In the genomic region with DNA sequence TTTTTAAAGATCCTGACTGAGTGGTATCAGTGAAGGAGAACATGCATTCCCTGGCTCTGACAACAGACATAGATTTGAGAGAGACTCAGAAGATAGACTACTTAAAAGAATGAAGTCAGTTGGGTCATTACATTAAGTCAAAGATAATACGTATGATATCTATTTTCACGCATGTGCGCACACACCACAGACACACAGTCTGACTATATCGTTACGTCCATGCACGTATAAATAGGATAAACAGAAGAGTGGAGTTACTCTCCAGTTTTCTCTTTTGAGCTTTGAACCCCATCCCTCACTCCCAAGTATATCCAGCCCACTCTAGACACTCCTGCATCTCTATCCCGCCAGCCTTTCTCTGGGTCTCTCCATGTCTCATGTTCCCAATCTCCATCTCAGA, we compare ENCODE assay signal across 15 mouse cellular contexts. TPM values are rescaled to one million over a fixed set of nuclear protein-coding genes. Genes with fewer than 3 reads are reported as not detected.
"Had no signal": no experiment of that assay in that cellular context is flagged by ENCODE, and none has a peak within 500 bp of the region (broad histone marks: within the 10 kb centered on the region; RNA-seq: fewer than 3 reads in every experiment).

No protein-coding gene starts in this region.

- DNase-seq: lung, embryonic 14.5 days; lung, postnatal 10 days; lung, postnatal 4 days; right cerebral cortex, postnatal 14 days; thymus, adult 2 months; thymus, postnatal 25 days; thymus, postnatal 4 days had no signal

- ATAC-seq: midbrain, embryonic 15.5 days had no signal

- H3K27ac ChIP-seq: midbrain, embryonic 10.5 days; midbrain, embryonic 12.5 days; midbrain, embryonic 15.5 days; neural tube, embryonic 12.5 days; stomach, embryonic 15.5 days; stomach, postnatal 0 days had no signal

- H3K9ac ChIP-seq: lung, embryonic 14.5 days; midbrain, embryonic 12.5 days; midbrain, embryonic 15.5 days; neural tube, embryonic 12.5 days; stomach, embryonic 15.5 days had no signal

- H3K9me3 ChIP-seq: midbrain, embryonic 10.5 days; midbrain, embryonic 12.5 days; midbrain, embryonic 15.5 days; neural tube, embryonic 12.5 days; stomach, embryonic 15.5 days had no signal

- H3K27me3 ChIP-seq: midbrain, embryonic 15.5 days; neural tube, embryonic 12.5 days; stomach, embryonic 15.5 days had no signal

- H3K4me2 ChIP-seq: lung, embryonic 14.5 days; midbrain, embryonic 12.5 days; midbrain, embryonic 15.5 days; neural tube, embryonic 12.5 days; stomach, embryonic 15.5 days had no signal

- H3K4me3 ChIP-seq: midbrain, embryonic 10.5 days; midbrain, embryonic 12.5 days; midbrain, embryonic 15.5 days; neural tube, embryonic 12.5 days; stomach, embryonic 15.5 days had no signal

- H3K36me3 ChIP-seq: midbrain, embryonic 10.5 days; midbrain, embryonic 12.5 days; midbrain, embryonic 15.5 days; neural tube, embryonic 12.5 days; stomach, embryonic 15.5 days had no signal

RNA-seq across cellular contexts. Expression of a gene that starts 40.0 kb away (rescaled TPM):
- total RNA-seq: monocyte, adult 5-6 weeks; neutrophil, adult 5-6 weeks had no signal
- polyA plus RNA-seq: thymus, adult 2 months had no signal
